Mouse (Mus musculus) ES-E14 (cell line): ENCODE measurements around the gene Txn1. TPM values are rescaled to one million over a fixed set of nuclear protein-coding genes. Genes with fewer than 3 reads are reported as not detected.

ENCODE experiments used
- DNase-seq: peaks from one replicate; pipeline ENCODE4 v3.0.0-alpha.2; 2013; ENCODE audit warnings: low read depth, low spot score
- H3K27ac ChIP-seq: 2 replicates; pipeline ENCODE4 v1.5.1; 2012; ENCODE audit warnings: low read depth, mild to moderate bottlenecking, low read length, moderate library complexity, mixed read lengths; ENCODE audit not compliant: poor library complexity, insufficient read depth, severe bottlenecking
- H3K36me3 ChIP-seq: 2 replicates; pipeline ENCODE4 v1.6.1; 2012; ENCODE audit warnings: mild to moderate bottlenecking, low read length, moderate library complexity, mixed read lengths; ENCODE audit not compliant: control insufficient read depth, poor library complexity, insufficient read depth, severe bottlenecking
- H3K4me1 ChIP-seq, 2 experiments: fragments of 150-350 bp in 1 of 2; sonication (generic) in 1 of 2; 2 replicates each; pipeline ENCODE4 v1.6.1; 2012; ENCODE audit warnings: low read length in 2 of 2, mild to moderate bottlenecking in 1 of 2, mixed read lengths in 1 of 2; ENCODE audit not compliant: control insufficient read depth in 2 of 2, insufficient read depth in 2 of 2, poor library complexity in 1 of 2
- H3K4me3 ChIP-seq, 2 experiments: fragments of 150-350 bp in 1 of 2; sonication (generic) in 1 of 2; 2 replicates each; pipeline ENCODE4 v1.5.1; 2012; ENCODE audit warnings: low read length in 2 of 2, low read depth in 1 of 2, mild to moderate bottlenecking in 1 of 2, mixed read lengths in 1 of 2; ENCODE audit not compliant: insufficient read depth in 1 of 2, poor library complexity in 1 of 2, severe bottlenecking in 1 of 2
- H3K9ac ChIP-seq: 2 replicates; pipeline ENCODE4 v1.6.1; 2012; ENCODE audit warnings: low read depth, mild to moderate bottlenecking, low read length, mixed read lengths; ENCODE audit not compliant: poor library complexity, insufficient read depth, severe bottlenecking
- H3K9me3 ChIP-seq: fragments of 150-350 bp; sonication (generic); 2 replicates; pipeline ENCODE4 v1.6.1; 2012; ENCODE audit warnings: low read depth, mild to moderate bottlenecking, low read length; ENCODE audit not compliant: control insufficient read depth, insufficient read depth
- CHD2 ChIP-seq: IDR thresholded peaks from 2 replicates; pipeline ENCODE4 v1.6.1; 2014; ENCODE audit warnings: mild to moderate bottlenecking, low read depth, low read length, inconsistent platforms
- HCFC1 ChIP-seq: IDR thresholded peaks from 2 replicates; pipeline ENCODE4 v1.6.1; 2012; ENCODE audit warnings: low read length, inconsistent platforms, borderline replicate concordance; ENCODE audit not compliant: insufficient read depth
- MAFK ChIP-seq: IDR thresholded peaks from 2 replicates; pipeline ENCODE4 v1.6.1; 2014; ENCODE audit warnings: mild to moderate bottlenecking, low read depth, low read length, inconsistent platforms; ENCODE audit not compliant: insufficient read depth
- ZC3H11A ChIP-seq: IDR thresholded peaks from 2 replicates; pipeline ENCODE4 v1.6.1; 2012; ENCODE audit warnings: low read depth, mild to moderate bottlenecking, inconsistent platforms, low read length, borderline replicate concordance
- ZNF384 ChIP-seq: IDR thresholded peaks from 2 replicates; pipeline ENCODE4 v1.6.1; 2012; ENCODE audit warnings: low read depth, low read length, inconsistent platforms
- in situ Hi-C, 2 experiments: fragments of 600-800 bp; cut with MboI; formaldehyde crosslinking; loops; one replicate each; pipeline ENCODE4 v1.15.1; 2025; ENCODE audit warnings: low sequenced_read_pairs in 2 of 2, inconsistent platforms in 1 of 2; ENCODE audit not compliant: unreplicated experiment in 2 of 2
- total RNA-seq: library from RNA; depleted of rRNA; stranded (reverse); fragments of 300-350 nt; gene quantifications from 2 replicates; pipeline ENCODE4 v1.2.3, GENCODE M21; 2012

Txn1 gene
- total RNA-seq, 1 experiment, result 401 TPM

- Histone ChIP-seq H3K4me3 (no peak overlapping the region), H3K9me3 (no peaks in the 10 kb centered on the region), H3K4me1 (peaks cover 0 to 14% of the 10 kb centered on the region in 2 experiments; a peak in 2 of 4 replicates), H3K27ac (no peak overlapping the region), H3K9ac (no peak overlapping the region), H3K36me3 (no peaks in the 10 kb centered on the region)
- TF ChIP-seq CHD2, result no peak
- TF ChIP-seq HCFC1, result no peak
- no peak for TF ChIP-seq ZC3H11A
- TF ChIP-seq MAFK, result no peak
- TF ChIP-seq ZNF384, result no peak
- in situ Hi-C loops, result no loop called here
- no peak for DNase-seq
These were observed 31.6 kb downstream of the Txn1 start for GRCm38 (mm10) chr4:57924556-57925071.

GRCm38 (mm10) chr4:57922171-57922570 lies 34.0 kb downstream of the Txn1 start:
- no peak overlapping the region for H3K27ac ChIP-seq
- H3K9me3 ChIP-seq, result no peaks in the 10 kb centered on the region
- TF ChIP-seq MAFK, result no peak
- TF ChIP-seq ZNF384, result no peak
- TF ChIP-seq ZC3H11A, result no peak
- TF ChIP-seq CHD2, result no peak
- no peak for TF ChIP-seq HCFC1
- no peak overlapping the region for H3K4me3 ChIP-seq
- no peak for DNase-seq
- no peaks in the 10 kb centered on the region for H3K36me3 ChIP-seq
- H3K9ac ChIP-seq, result no peak overlapping the region
- H3K4me1 ChIP-seq, result peaks cover 2 to 20% of the 10 kb centered on the region in 2 experiments
- in situ Hi-C loops, result no loop called here

- in situ Hi-C loops, result no loop called here
- TF ChIP-seq CHD2 (no peak), MAFK (no peak), ZC3H11A (no peak), ZNF384 (no peak), HCFC1 (no peak)
- peak overlapping the region; percentile 80 for H3K27ac ChIP-seq
These were observed 35.7 kb downstream of the Txn1 start for GRCm38 (mm10) chr4:57920522-57920921.

GRCm38 (mm10) chr4:57919494-57920423 lies 36.5 kb downstream of the Txn1 start:
- in situ Hi-C loops, result no loop called here
- peak overlapping the region; percentile 80 for H3K27ac ChIP-seq
- DNase-seq, result peak; percentile 89
- peak overlapping the region; percentile 54 to 60 for H3K4me3 ChIP-seq
- TF ChIP-seq CHD2 (peak; percentile 78), HCFC1 (no peak)
- peaks cover 2 to 21% of the 10 kb centered on the region in 2 experiments for H3K4me1 ChIP-seq
- H3K36me3 ChIP-seq, result no peaks in the 10 kb centered on the region
- no peaks in the 10 kb centered on the region for H3K9me3 ChIP-seq
- peak overlapping the region; percentile 65 for H3K9ac ChIP-seq

More at GRCm38 (mm10) chr4:57920522-57920921, 35.7 kb downstream of the Txn1 start:
- Histone ChIP-seq H3K4me1 (peaks cover 2 to 23% of the 10 kb centered on the region in 2 experiments), H3K9ac (no peak overlapping the region), H3K36me3 (no peaks in the 10 kb centered on the region), H3K9me3 (no peaks in the 10 kb centered on the region), H3K4me3 (no peak overlapping the region)
- peak; percentile 92 for DNase-seq
